Mouse (Mus musculus) hindbrain, embryonic 15.5 days (tissue): ENCODE results near the gene Lpin1. TPM values are rescaled to one million over a fixed set of nuclear protein-coding genes. Genes with fewer than 3 reads are reported as not detected.

ENCODE experiments used
- ATAC-seq: fragments of 200-750 bp; cut with Nextera tagmentation; 2 replicates; pipeline ENCODE4 v1.8.0; 2017; ENCODE audit warnings: low read depth, moderate number of reproducible peaks, moderate TSS enrichment; ENCODE audit not compliant: low FRiP score
- H3K27ac ChIP-seq: fragments of 300-500 bp; sonication (generic); replicated peaks from 2 replicates; pipeline ENCODE4 v1.5.1; 2015; ENCODE audit warnings: mild to moderate bottlenecking, inconsistent platforms
- H3K27me3 ChIP-seq: fragments of 300-500 bp; sonication (generic); 2 replicates; pipeline ENCODE4 v1.6.1; 2015; ENCODE audit warnings: control low read depth, inconsistent platforms
- H3K36me3 ChIP-seq: fragments of 300-500 bp; sonication (generic); 2 replicates; pipeline ENCODE4 v1.6.1; 2015; ENCODE audit warnings: control low read depth, inconsistent platforms
- H3K4me1 ChIP-seq: fragments of 300-500 bp; sonication (generic); replicated peaks from 2 replicates; pipeline ENCODE4 v1.6.1; 2015; ENCODE audit warnings: control low read depth, inconsistent platforms
- H3K4me2 ChIP-seq: fragments of 300-500 bp; sonication (generic); 2 replicates; pipeline ENCODE4 v1.6.1; 2015; ENCODE audit warnings: moderate library complexity, mild to moderate bottlenecking, inconsistent platforms
- H3K4me3 ChIP-seq: fragments of 300-500 bp; sonication (generic); 2 replicates; pipeline ENCODE4 v1.5.1; 2015; ENCODE audit warnings: mild to moderate bottlenecking, inconsistent platforms
- H3K9ac ChIP-seq: fragments of 300-500 bp; sonication (generic); 2 replicates; pipeline ENCODE4 v1.6.1; 2015; ENCODE audit warnings: inconsistent platforms
- H3K9me3 ChIP-seq: fragments of 300-500 bp; sonication (generic); 2 replicates; pipeline ENCODE4 v1.6.1; 2016; ENCODE audit warnings: control low read depth, inconsistent platforms
- WGBS: fragments of 180-500 bp; shearing (Covaris S2); methylation state at CpG from one replicate; pipeline ENCODE4 v1.1.7; 2015; 5-methylcytosine and 5-hydroxymethylcytosine counted together
- polyA plus RNA-seq: library from polyadenylated mRNA; unstranded; fragments of >200 nt; fragmentation: Nextera tagmentation; extraction: Ambion mirVana; gene quantifications from 2 replicates; pipeline ENCODE4 v1.2.1, GENCODE M21; 2015

The Lpin1 gene
- polyA plus RNA-seq, 1 experiment from 2014 or later: 17.0 TPM

DNA sequence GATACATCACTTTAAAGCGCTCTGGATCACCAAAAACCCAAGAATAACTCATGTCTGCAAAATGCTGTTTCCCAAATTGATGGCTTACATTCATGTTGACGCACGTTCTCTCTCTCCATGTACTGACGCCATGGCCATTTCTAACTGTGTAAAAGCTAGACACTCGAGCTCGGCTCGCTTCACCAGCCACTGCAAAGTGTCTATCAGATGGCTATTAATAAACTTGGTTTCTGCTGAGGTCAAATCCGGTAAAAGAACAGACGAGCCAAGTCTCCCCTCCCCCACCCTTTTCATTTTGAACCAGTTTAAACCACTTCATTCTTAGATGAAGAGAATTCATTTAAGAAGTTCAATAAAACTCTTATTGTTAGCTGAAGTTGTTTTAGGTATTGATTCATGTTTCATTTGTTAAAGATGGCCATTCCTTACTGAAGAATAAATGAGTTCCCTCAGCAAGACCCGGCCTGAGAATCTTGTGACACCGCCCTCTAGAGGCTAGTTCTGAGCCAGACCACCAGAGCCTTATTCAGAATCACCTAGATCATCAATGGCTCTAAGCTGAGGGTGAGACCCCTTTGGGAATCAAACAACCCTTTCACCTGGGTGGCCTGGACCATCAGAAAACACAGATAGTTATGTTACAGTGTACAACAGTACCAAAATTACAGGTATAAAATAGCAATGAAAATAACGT, 28.5 kb upstream of the Lpin1 start:
- no peaks in the 10 kb centered on the region for H3K9me3 ChIP-seq
- no peaks in the 10 kb centered on the region for H3K27me3 ChIP-seq
- 73% methylated on average over 12 of the region's 12 CpGs for WGBS
- H3K27ac ChIP-seq: no peak overlapping the region
- no peak overlapping the region for H3K4me3 ChIP-seq
- no peak overlapping the region for H3K9ac ChIP-seq
- no peaks in the 10 kb centered on the region for H3K36me3 ChIP-seq
- H3K4me2 ChIP-seq: no peak overlapping the region
- ATAC-seq: no peak
- peaks cover 9% of the 10 kb centered on the region for H3K4me1 ChIP-seq

DNA sequence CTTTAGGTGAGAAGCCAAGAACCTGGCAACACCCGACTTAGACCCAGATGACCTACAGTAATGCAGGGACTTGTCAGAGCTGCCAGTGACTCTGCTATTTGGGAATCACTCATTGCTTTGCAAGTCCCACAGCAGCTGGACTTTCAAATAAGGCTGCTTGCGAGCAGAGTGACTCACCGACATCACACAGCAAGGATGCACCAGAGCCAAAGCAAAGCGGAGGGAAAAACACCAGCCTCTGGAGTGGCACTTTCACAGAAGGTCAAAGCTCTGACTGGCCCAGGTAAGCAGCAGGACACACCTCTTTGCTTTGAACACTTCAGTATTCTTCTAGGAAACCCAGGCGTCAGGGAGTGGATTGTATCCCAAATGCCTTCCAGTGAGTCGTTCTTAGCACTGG, 25.1 kb upstream of the Lpin1 start:
- Histone ChIP-seq H3K36me3 (no peaks in the 10 kb centered on the region), H3K27me3 (no peaks in the 10 kb centered on the region), H3K9me3 (no peaks in the 10 kb centered on the region), H3K4me3 (no peak overlapping the region), H3K27ac (no peak overlapping the region), H3K4me2 (no peak overlapping the region), H3K9ac (no peak overlapping the region), H3K4me1 (no peaks in the 10 kb centered on the region)
- no peak for ATAC-seq
- 79% methylated on average over 6 of the region's 6 CpGs for WGBS

DNA sequence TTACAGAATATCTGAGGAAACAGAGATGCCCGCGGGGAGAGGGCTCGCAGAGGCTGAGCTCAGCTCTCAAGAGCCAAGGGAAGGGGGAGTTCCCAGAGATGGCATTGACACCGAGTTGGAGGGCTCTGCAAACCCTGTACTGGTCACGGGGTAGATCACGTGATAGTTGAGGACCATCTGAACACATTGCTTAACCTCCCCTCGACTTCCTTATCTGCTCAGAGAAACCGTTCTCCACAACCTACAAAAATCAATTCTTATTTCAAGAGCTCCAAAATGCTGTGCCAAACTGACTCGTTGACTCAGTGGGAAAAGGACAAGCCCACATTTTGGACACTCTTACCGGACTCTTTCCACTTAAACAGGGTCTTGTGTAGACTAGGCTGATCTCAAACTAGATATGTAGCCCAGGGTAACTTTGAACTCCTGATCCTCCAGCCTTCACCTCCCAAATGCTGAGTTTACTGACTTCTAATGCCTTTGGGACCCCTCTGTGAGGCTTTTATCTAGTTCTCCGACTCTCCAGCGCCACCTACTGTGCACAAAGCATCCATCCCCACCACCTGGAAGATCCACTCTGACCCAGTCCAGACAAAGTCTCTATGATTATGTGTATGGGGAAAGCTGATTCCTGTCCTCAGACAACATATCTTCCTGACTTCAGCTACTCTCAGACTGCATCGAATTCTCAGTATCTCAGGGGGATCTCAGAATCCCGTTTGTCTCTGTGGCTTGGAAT, 23.5 kb upstream of the Lpin1 start:
- ATAC-seq: no peak
- Histone ChIP-seq H3K4me2 (no peak overlapping the region), H3K9me3 (no peaks in the 10 kb centered on the region), H3K9ac (no peak overlapping the region), H3K27ac (no peak overlapping the region), H3K4me1 (no peaks in the 10 kb centered on the region), H3K4me3 (no peak overlapping the region), H3K36me3 (no peaks in the 10 kb centered on the region), H3K27me3 (no peaks in the 10 kb centered on the region)
- WGBS: 56% methylated on average over 14 of the region's 14 CpGs

DNA sequence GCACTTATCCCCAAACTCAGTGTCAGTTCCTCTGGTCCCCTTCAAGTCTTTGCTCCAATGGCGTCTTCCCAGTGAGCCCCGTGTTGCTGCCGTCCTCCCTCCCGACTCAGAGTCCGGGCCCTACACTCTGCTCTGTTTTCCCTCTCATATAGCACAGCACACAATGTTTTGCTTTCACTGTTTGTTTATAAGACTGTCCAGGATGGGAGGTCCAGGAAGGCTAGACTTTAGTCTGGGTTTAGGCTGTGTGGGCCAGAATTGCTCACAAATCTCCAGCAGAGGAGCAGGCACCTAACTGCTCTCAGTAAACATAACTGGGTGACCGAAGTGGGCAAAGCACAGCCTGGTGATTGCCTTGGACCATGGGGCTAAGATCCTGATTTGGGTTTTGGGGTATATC, 22.5 kb upstream of the Lpin1 start:
- no peaks in the 10 kb centered on the region for H3K27me3 ChIP-seq
- H3K4me1 ChIP-seq: no peaks in the 10 kb centered on the region
- no peak for ATAC-seq
- no peaks in the 10 kb centered on the region for H3K9me3 ChIP-seq
- no peak overlapping the region for H3K4me2 ChIP-seq
- 88% methylated on average over 6 of the region's 6 CpGs for WGBS
- H3K9ac ChIP-seq: no peak overlapping the region
- no peak overlapping the region for H3K4me3 ChIP-seq
- H3K27ac ChIP-seq: no peak overlapping the region
- no peaks in the 10 kb centered on the region for H3K36me3 ChIP-seq

DNA sequence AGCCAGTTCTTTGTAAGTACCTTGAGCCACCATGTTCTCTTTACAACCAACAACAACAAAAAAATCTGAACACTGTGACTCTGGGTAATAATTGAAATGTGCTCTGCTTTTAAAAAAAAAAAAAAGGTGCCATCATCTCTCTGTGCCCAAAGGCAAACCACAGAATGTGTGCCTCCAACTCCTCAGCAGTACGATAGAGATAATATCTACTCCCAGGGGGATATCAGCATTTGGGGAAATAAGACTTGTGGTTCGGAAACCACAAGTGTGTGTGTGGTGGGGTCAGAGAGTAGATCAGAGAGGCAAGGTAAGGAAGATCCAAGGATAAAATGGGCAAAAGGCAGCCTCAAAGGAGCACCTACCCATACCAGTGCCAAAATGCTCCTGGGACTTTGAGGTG, 20.7 kb upstream of the Lpin1 start:
- Histone ChIP-seq H3K4me2 (no peak overlapping the region), H3K9me3 (no peaks in the 10 kb centered on the region), H3K4me3 (no peak overlapping the region), H3K27ac (no peak overlapping the region), H3K36me3 (no peaks in the 10 kb centered on the region), H3K4me1 (no peaks in the 10 kb centered on the region), H3K27me3 (no peaks in the 10 kb centered on the region), H3K9ac (no peak overlapping the region)
- no peak for ATAC-seq
- 75% methylated on average over 2 of the region's 2 CpGs for WGBS

DNA sequence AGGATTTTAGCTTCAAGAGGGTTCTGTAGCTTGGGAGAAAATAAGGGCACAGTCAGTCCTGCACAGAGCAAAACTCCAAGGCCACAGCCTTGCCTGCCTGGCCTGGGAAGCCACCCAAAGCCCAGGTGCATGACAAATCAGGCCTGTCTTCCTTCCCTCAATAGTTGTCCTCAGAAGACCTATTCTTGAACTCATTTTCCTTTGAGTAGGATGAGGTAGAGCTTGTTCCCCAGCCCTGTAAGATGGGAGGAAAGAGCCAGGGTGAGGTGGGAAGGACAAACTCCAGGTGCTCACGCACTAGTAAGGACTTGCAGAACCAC, 20.1 kb upstream of the Lpin1 start:
- Histone ChIP-seq H3K27me3 (no peaks in the 10 kb centered on the region), H3K4me1 (no peaks in the 10 kb centered on the region), H3K4me2 (no peak overlapping the region), H3K4me3 (no peak overlapping the region), H3K9ac (no peak overlapping the region), H3K27ac (no peak overlapping the region), H3K9me3 (no peaks in the 10 kb centered on the region), H3K36me3 (no peaks in the 10 kb centered on the region)
- 89% methylated on average over 1 of the region's 1 CpGs for WGBS
- no peak for ATAC-seq

DNA sequence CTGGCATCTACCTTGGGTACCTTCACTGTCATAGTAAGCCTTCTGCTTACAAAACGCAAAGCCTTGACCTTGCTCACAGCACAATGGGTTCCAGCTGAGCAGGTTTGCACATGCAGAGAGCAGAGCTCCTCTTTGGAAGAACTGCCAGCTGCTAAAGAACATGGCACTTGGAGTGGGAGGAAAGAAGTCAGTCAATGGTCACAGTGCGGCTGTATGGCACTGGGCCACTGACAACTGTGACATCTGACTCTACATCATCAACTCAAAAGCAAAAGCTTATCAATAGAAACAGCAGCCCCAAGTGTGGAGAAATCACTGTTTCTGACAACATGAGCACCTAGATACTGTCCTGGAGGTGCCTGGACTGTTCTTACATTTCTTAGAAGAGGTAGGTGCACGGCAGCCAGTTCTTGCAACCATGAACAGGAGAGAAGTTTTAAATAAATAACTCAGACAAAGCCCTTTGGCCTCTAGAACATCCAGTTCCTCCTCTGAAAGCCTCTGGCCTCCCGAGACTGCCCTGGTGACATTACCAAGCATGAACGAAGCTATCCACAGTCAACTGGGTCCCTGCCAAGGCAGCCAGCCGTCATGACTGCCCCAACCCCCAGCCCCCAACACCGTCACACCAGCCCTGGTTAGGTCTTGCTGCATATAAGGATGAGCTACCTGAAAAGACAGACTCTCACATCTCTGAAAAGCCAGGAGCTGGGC, 19.5 kb upstream of the Lpin1 start:
- Histone ChIP-seq H3K9me3 (no peaks in the 10 kb centered on the region), H3K27ac (no peak overlapping the region), H3K27me3 (no peaks in the 10 kb centered on the region), H3K4me3 (no peak overlapping the region), H3K4me1 (no peaks in the 10 kb centered on the region), H3K9ac (no peak overlapping the region), H3K36me3 (no peaks in the 10 kb centered on the region), H3K4me2 (no peak overlapping the region)
- WGBS: 60% methylated on average over 7 of the region's 7 CpGs
- no peak for ATAC-seq

DNA sequence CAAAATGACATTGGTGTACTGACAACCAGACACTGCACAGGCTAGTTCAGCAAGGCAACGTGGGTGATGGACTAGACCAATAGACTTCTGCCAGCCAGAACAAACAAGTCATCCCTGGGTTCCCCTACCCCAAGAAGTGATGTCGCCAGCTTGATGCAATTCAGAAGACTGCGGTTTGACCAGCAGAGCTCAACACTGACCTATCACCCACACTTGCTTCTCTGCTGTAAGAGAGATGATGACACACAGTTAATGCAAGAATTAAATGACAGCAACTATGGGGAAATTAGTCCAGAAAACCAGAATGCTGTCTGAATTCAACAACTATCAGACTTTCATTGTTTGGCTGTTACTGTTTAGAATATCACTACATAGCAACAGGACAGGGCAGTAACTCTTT, 9.5 kb upstream of the Lpin1 start:
- peaks cover 17% of the 10 kb centered on the region for H3K4me1 ChIP-seq
- 86% methylated on average over 3 of the region's 3 CpGs for WGBS
- no peaks in the 10 kb centered on the region for H3K27me3 ChIP-seq
- H3K27ac ChIP-seq: no peak overlapping the region
- H3K9ac ChIP-seq: no peak overlapping the region
- no peak overlapping the region for H3K4me3 ChIP-seq
- no peak overlapping the region for H3K4me2 ChIP-seq
- no peaks in the 10 kb centered on the region for H3K36me3 ChIP-seq
- no peak for ATAC-seq
- no peaks in the 10 kb centered on the region for H3K9me3 ChIP-seq

DNA sequence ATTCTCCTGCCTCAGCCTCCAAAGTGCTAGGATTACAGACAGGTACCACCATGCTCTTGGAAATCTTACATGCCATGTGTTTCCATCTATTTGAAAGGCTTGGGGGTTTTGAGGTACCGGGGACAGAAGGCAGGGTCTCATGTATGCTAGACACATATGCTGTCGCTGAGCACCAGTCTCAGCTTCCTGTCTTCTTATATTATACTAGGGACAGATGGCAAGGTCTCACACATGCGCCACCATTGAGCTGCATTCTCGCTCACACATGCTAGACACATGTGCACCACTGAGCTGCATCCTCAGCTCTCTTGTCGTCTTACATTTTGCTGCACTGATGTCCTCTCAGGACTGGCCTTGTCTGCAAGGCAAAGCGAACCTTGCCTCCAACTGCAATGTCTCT, 8.7 kb upstream of the Lpin1 start:
- ATAC-seq: peak; percentile 25; the same call in 1 of the 2 replicates
- Histone ChIP-seq H3K36me3 (no peaks in the 10 kb centered on the region), H3K9ac (no peak overlapping the region), H3K9me3 (no peaks in the 10 kb centered on the region), H3K4me2 (no peak overlapping the region), H3K27ac (0 out of 2 replicates have a peak overlapping the region, but pooled peaks have one; percentile 1), H3K4me3 (no peak overlapping the region), H3K27me3 (no peaks in the 10 kb centered on the region), H3K4me1 (peaks cover 17% of the 10 kb centered on the region)
- WGBS: 64% methylated on average over 6 of the region's 6 CpGs

DNA sequence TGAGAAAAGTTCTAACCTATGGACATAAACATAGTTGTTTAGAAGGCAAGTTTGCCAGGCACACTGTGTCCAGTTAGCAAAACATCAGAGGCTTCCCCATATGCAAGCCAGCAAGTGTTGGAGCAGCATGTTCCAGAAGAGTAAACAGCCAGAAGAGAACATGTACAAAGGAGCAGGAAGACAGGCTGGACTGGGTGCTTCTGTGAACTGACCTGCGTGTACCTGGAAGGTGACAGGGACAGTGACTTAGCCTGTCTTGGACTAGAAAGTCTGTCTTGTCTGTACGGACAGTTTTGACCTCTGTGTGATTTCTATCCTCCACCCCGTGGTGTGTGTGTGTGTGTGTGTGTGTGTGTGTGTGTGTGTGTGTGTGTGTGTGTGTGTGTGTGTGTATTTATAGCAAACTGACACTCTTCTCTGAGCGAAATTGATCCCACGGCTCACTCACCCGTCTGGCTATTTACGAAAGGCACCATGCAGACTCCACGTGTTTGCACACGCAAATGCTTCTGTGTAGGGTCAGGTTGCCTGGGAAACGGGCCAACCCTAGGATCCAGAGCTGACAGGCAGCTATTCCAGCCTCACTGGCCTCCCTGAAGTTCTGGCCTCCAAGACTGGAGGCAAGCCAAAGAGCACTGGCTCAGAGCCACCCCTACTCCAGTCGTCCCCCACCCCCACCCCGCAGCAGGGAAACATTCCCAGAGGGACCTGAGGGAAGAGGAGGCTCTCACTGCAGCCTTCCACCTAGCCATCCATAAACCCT, 7.9 kb upstream of the Lpin1 start:
- ATAC-seq: peak; percentile 87
- Histone ChIP-seq H3K27me3 (no peaks in the 10 kb centered on the region), H3K4me3 (no peak overlapping the region), H3K4me2 (no peak overlapping the region), H3K9me3 (no peaks in the 10 kb centered on the region), H3K27ac (peak overlapping the region; percentile 59), H3K36me3 (no peaks in the 10 kb centered on the region), H3K9ac (no peak overlapping the region), H3K4me1 (peaks cover 17% of the 10 kb centered on the region)
- WGBS: 11% methylated on average over 12 of the region's 12 CpGs

DNA sequence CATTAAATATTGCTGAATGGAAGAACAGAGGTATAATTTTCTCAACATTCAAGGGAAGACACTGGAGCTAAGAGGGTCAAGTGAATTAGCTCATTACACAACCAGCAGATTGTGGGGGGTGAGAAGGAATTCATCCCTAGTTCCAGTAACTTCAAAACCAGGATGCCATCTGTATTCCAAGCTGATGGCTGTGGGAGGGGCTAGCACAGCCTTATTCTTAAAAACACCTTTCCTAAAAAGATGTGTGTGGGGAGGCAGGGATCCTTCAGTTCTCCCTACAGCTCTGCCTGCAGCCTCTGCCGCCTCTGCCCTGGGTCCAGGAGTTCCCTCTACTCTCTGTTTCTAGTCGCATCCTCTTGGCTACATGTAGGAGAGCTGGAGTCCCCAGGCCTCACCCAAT, 5.0 kb upstream of the Lpin1 start:
- ATAC-seq: no peak
- no peak overlapping the region for H3K27ac ChIP-seq
- H3K9me3 ChIP-seq: no peaks in the 10 kb centered on the region
- H3K9ac ChIP-seq: no peak overlapping the region
- no peak overlapping the region for H3K4me2 ChIP-seq
- no peaks in the 10 kb centered on the region for H3K36me3 ChIP-seq
- H3K4me1 ChIP-seq: peaks cover 17% of the 10 kb centered on the region
- 95% methylated on average over 2 of the region's 2 CpGs for WGBS
- no peaks in the 10 kb centered on the region for H3K27me3 ChIP-seq
- no peak overlapping the region for H3K4me3 ChIP-seq

DNA sequence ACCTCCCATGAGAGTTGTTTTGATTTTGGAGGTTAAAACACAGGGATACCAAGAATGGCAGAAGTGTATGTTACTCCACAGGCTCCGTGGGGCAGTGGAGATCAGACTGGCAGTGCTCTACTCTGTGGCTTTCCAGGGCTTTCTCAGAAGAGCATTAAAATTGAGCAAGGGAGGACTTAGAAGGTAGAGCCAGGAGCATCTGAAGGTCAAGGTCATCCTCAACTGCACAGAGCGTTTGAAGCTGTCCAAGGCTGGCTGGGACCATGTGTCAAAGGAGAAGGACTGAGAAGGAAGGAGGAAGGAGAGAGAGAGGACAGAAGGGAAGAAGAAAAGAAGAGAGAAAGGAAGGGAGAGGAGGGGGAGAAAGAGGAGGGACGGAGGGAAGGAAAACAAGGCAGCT, 3.8 kb upstream of the Lpin1 start:
- 70% methylated on average over 3 of the region's 3 CpGs for WGBS
- Histone ChIP-seq H3K36me3 (no peaks in the 10 kb centered on the region), H3K9me3 (no peaks in the 10 kb centered on the region), H3K4me2 (no peak overlapping the region), H3K27me3 (no peaks in the 10 kb centered on the region), H3K9ac (no peak overlapping the region), H3K4me1 (peaks cover 15% of the 10 kb centered on the region), H3K4me3 (no peak overlapping the region), H3K27ac (no peak overlapping the region)
- ATAC-seq: no peak
